Mouse (Mus musculus) G1E (cell line): ENCODE measurements around the gene Ncapd2.

Source experiments
- CTCF ChIP-seq: IDR thresholded peaks from 2 replicates; pipeline ENCODE4 v1.5.1; 2012; ENCODE audit warnings: low read depth, low read length, inconsistent platforms, mixed read lengths
- GATA1 ChIP-seq: IDR thresholded peaks from 2 replicates; pipeline ENCODE4 v1.6.1; 2012; ENCODE audit warnings: borderline replicate concordance, low read length, inconsistent platforms, mixed read lengths

DNA sequence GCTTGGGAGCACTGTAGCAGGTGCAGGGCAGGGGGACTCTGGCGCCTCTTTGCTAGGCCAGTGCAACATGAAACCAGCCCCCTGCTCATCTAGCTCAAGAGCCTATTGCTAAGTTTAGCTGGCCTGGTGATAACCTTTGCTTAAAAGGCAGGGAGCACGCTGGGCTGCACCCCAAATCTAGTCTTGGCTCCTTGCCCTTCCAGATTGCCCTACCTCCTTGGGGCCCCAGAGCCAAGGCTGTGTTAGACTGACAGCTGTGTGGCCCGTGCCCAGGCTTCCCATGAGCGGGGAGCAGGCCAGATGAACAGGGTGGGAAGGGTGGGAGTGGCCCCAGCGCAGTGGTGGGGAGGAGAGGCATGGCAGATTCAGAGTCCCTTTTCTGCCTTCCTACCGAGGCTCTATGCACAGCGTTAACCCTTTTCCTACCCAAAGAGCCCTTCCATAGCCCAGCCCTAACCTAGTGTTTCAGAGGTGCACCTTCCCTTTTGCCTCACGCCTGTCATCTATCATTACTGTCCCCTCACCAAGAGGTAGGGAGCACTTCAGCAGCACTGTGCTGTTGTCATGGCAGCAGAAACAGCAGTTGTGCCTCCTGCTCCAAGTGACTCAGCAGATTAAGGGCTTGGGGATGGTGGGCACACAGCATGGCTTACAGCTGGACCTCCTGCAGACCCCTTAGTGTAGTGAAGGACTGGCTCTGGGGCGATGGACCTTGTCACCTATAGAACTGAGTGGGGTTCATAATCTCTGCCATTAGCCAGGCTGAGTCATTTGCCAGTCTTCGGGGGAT lies 24.4 kb downstream of the Ncapd2 start:
- no peak for TF ChIP-seq CTCF
- no peak for TF ChIP-seq GATA1
